Mouse (Mus musculus): ENCODE data around the gene Hic1. TPM values are rescaled to one million over a fixed set of nuclear protein-coding genes. Genes with fewer than 3 reads are reported as not detected.

Hic1 gene
- polyA plus RNA-seq, 1 experiment from 2014 or later, result 1.8 TPM

DNA sequence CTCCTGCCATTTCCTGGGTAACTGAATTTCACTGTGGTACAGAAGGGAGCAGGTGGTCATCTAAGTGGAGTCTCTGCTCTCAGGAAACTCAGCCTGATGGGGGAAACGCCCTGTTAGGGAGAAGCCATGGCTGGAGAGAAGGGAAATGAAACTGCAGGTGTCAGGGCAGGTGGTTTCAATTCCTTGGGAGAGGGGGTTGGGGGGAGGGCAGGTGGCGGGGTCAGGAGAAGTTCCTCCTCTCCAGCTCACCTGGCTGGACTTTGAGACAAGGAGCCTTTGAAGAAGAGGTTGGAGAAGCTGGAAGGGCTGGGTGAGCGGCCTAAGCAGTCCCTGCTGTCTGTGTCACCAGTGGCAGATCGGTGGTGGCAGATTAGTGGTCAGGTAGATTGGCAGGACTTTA, 37.0 kb upstream of the Hic1 start:
- ATAC-seq, result no peak
- H3K4me3 ChIP-seq (ENCODE audit: low read depth, low read length), result no peak overlapping the region
- 83% methylated on average over 4 of the region's 4 CpGs for WGBS
- no peaks in the 10 kb centered on the region for H3K9me3 ChIP-seq (replicated peaks; ENCODE audit: control insufficient read depth, low read length, poor library complexity, severe bottlenecking)
- no peak overlapping the region for H3K4me2 ChIP-seq (ENCODE audit: low read length)
- no peaks in the 10 kb centered on the region for H3K27me3 ChIP-seq (ENCODE audit: control insufficient read depth, insufficient read depth, low read depth, low read length)
- peaks cover 44% of the 10 kb centered on the region for H3K4me1 ChIP-seq (ENCODE audit: control insufficient read depth, insufficient read depth, low read length)
- no peaks in the 10 kb centered on the region for H3K36me3 ChIP-seq (ENCODE audit: control insufficient read depth, insufficient read depth, low read length)
- no peak overlapping the region for H3K9ac ChIP-seq (ENCODE audit: low read depth, low read length)
- no peak overlapping the region for H3K27ac ChIP-seq (ENCODE audit: low read length)

- Histone ChIP-seq H3K27ac (ENCODE audit: low read length) (peak overlapping the region; percentile 33; the same call in 1 of the 2 replicates), H3K9ac (ENCODE audit: low read depth, low read length) (no peak overlapping the region), H3K36me3 (ENCODE audit: control insufficient read depth, insufficient read depth, low read length) (no peaks in the 10 kb centered on the region), H3K4me3 (ENCODE audit: low read depth, low read length) (no peak overlapping the region), H3K27me3 (ENCODE audit: control insufficient read depth, insufficient read depth, low read depth, low read length) (no peaks in the 10 kb centered on the region), H3K9me3 (replicated peaks; ENCODE audit: control insufficient read depth, low read length, poor library complexity, severe bottlenecking) (no peaks in the 10 kb centered on the region), H3K4me2 (ENCODE audit: low read length) (no peak overlapping the region), H3K4me1 (ENCODE audit: control insufficient read depth, insufficient read depth, low read length) (peaks cover 29% of the 10 kb centered on the region)
- WGBS, result 32% methylated on average over 9 of the region's 9 CpGs
- peak; percentile 60; the same call in 1 of the 2 replicates for ATAC-seq
Measured at GRCm38 (mm10) chr11:75204472-75204871, 35.2 kb upstream of the Hic1 start.

DNA sequence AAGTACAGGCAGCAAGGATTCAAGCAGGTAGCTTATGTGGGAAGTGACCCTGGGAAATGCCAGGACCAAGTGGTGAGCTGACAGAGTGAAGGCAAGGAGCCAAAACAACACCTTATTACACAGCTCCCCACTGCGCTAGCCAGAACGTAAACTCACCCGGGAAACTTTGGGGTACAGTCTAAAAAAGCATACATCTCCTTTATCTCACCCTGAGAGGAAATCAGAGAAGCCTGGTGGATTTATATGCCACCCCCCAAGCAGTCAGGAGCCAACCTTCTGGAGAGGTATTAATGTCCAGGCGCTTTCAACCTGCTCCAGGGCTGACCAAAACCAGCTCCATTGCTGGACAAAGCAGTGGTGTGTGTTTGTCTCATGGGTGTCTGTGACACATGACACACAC, 34.6 kb upstream of the Hic1 start:
- no peaks in the 10 kb centered on the region for H3K27me3 ChIP-seq (ENCODE audit: control insufficient read depth, insufficient read depth, low read depth, low read length)
- no peaks in the 10 kb centered on the region for H3K36me3 ChIP-seq (ENCODE audit: control insufficient read depth, insufficient read depth, low read length)
- no peak overlapping the region for H3K27ac ChIP-seq (ENCODE audit: low read length)
- no peak overlapping the region for H3K4me3 ChIP-seq (ENCODE audit: low read depth, low read length)
- no peak for ATAC-seq
- H3K4me1 ChIP-seq (ENCODE audit: control insufficient read depth, insufficient read depth, low read length), result peaks cover 25% of the 10 kb centered on the region
- H3K9me3 ChIP-seq (replicated peaks; ENCODE audit: control insufficient read depth, low read length, poor library complexity, severe bottlenecking), result no peaks in the 10 kb centered on the region
- H3K9ac ChIP-seq (ENCODE audit: low read depth, low read length), result no peak overlapping the region
- no peak overlapping the region for H3K4me2 ChIP-seq (ENCODE audit: low read length)
- WGBS, result 86% methylated on average over 4 of the region's 4 CpGs

- Histone ChIP-seq H3K4me3 (ENCODE audit: low read depth, low read length) (no peak overlapping the region), H3K4me1 (ENCODE audit: control insufficient read depth, insufficient read depth, low read length) (peaks cover 29% of the 10 kb centered on the region), H3K9me3 (replicated peaks; ENCODE audit: control insufficient read depth, low read length, poor library complexity, severe bottlenecking) (no peaks in the 10 kb centered on the region), H3K36me3 (ENCODE audit: control insufficient read depth, insufficient read depth, low read length) (no peaks in the 10 kb centered on the region), H3K9ac (ENCODE audit: low read depth, low read length) (no peak overlapping the region), H3K4me2 (ENCODE audit: low read length) (no peak overlapping the region), H3K27ac (ENCODE audit: low read length) (no peak overlapping the region), H3K27me3 (ENCODE audit: control insufficient read depth, insufficient read depth, low read depth, low read length) (no peaks in the 10 kb centered on the region)
- WGBS, result 74% methylated on average over 8 of the region's 8 CpGs
- ATAC-seq, result no peak
Measured at GRCm38 (mm10) chr11:75201721-75202120, 32.4 kb upstream of the Hic1 start.

DNA sequence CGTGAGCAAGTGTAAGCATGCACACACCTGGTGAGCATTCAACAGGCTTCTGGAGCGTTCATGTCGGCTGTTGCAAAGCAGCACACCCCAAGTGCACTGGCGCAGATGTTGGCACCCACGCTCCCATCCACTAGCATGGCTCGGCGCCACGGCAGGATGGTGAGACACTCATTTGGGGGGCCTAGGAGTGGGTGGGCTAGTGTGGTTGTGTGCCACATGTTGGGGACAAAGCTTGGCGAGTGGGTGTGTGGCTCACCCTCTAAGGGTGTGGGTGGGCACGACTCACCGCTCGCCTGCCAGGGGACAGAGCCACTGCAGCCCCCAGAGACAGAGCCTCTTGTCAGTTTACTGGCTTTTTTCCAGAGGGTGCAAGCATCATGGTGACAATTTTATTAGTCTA, 31.6 kb upstream of the Hic1 start:
- 89% methylated on average over 12 of the region's 12 CpGs for WGBS
- Histone ChIP-seq H3K9me3 (replicated peaks; ENCODE audit: control insufficient read depth, low read length, poor library complexity, severe bottlenecking) (no peaks in the 10 kb centered on the region), H3K4me1 (ENCODE audit: control insufficient read depth, insufficient read depth, low read length) (peaks cover 37% of the 10 kb centered on the region), H3K4me3 (ENCODE audit: low read depth, low read length) (no peak overlapping the region), H3K27ac (ENCODE audit: low read length) (no peak overlapping the region), H3K4me2 (ENCODE audit: low read length) (no peak overlapping the region), H3K9ac (ENCODE audit: low read depth, low read length) (no peak overlapping the region), H3K27me3 (ENCODE audit: control insufficient read depth, insufficient read depth, low read depth, low read length) (no peaks in the 10 kb centered on the region), H3K36me3 (ENCODE audit: control insufficient read depth, insufficient read depth, low read length) (no peaks in the 10 kb centered on the region)
- no peak for ATAC-seq

DNA sequence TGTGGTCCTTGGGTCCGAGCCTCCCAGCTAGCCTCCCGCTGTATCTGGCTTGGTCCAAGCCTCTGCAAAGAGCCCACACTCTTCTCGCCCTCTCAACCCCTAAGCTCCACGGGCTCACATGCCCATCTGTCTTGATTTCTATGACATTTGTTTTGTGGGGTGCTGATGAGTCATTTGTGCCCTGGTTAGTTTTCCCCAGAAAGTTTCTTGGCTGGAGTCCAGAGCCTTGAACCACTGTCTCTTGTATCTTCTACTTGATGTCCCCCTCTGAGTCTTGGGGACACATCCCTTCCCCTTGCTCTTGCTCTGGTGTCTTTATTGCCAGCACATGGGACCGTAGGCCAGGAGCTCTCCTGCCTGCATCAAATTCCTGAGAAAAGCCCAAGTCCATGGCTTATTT, 30.6 kb upstream of the Hic1 start:
- 82% methylated on average over 5 of the region's 5 CpGs for WGBS
- H3K9me3 ChIP-seq (replicated peaks; ENCODE audit: control insufficient read depth, low read length, poor library complexity, severe bottlenecking), result no peaks in the 10 kb centered on the region
- no peak overlapping the region for H3K27ac ChIP-seq (ENCODE audit: low read length)
- H3K36me3 ChIP-seq (ENCODE audit: control insufficient read depth, insufficient read depth, low read length), result no peaks in the 10 kb centered on the region
- no peak overlapping the region for H3K9ac ChIP-seq (ENCODE audit: low read depth, low read length)
- H3K27me3 ChIP-seq (ENCODE audit: control insufficient read depth, insufficient read depth, low read depth, low read length), result no peaks in the 10 kb centered on the region
- no peak overlapping the region for H3K4me3 ChIP-seq (ENCODE audit: low read depth, low read length)
- peaks cover 42% of the 10 kb centered on the region for H3K4me1 ChIP-seq (ENCODE audit: control insufficient read depth, insufficient read depth, low read length)
- ATAC-seq, result no peak
- H3K4me2 ChIP-seq (ENCODE audit: low read length), result no peak overlapping the region

DNA sequence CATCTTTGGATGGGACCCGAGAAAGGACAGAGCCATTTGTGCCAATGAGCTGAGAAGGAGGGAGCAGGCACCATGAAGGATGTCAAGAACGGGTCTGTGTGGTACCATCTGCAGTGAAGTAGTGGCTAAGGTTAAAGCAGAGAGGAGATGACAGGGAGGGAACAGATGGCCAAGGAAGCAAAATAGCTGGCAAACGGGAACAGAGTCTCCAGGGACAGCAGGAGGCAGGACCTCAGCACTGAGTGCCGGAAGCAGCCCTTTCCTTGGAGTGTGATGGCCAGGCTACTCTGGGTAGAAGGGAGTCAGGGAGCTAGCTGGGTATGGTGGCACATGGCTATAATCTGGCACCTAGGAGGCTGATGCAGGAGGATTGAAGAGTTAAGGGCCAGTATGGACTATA, 29.5 kb upstream of the Hic1 start:
- no peaks in the 10 kb centered on the region for H3K36me3 ChIP-seq (ENCODE audit: control insufficient read depth, insufficient read depth, low read length)
- 58% methylated on average over 4 of the region's 4 CpGs for WGBS
- ATAC-seq, result no peak
- H3K4me1 ChIP-seq (ENCODE audit: control insufficient read depth, insufficient read depth, low read length), result peaks cover 34% of the 10 kb centered on the region
- H3K4me2 ChIP-seq (ENCODE audit: low read length), result no peak overlapping the region
- H3K9me3 ChIP-seq (replicated peaks; ENCODE audit: control insufficient read depth, low read length, poor library complexity, severe bottlenecking), result no peaks in the 10 kb centered on the region
- H3K27me3 ChIP-seq (ENCODE audit: control insufficient read depth, insufficient read depth, low read depth, low read length), result no peaks in the 10 kb centered on the region
- no peak overlapping the region for H3K27ac ChIP-seq (ENCODE audit: low read length)
- H3K9ac ChIP-seq (ENCODE audit: low read depth, low read length), result no peak overlapping the region
- H3K4me3 ChIP-seq (ENCODE audit: low read depth, low read length), result no peak overlapping the region

GRCm38 (mm10) chr11:75197956-75198355, 28.6 kb upstream of the Hic1 start:
- Histone ChIP-seq H3K9me3 (replicated peaks; ENCODE audit: control insufficient read depth, low read length, poor library complexity, severe bottlenecking) (no peaks in the 10 kb centered on the region), H3K4me3 (ENCODE audit: low read depth, low read length) (no peak overlapping the region), H3K9ac (ENCODE audit: low read depth, low read length) (no peak overlapping the region), H3K4me1 (ENCODE audit: control insufficient read depth, insufficient read depth, low read length) (peaks cover 26% of the 10 kb centered on the region), H3K36me3 (ENCODE audit: control insufficient read depth, insufficient read depth, low read length) (no peaks in the 10 kb centered on the region), H3K27me3 (ENCODE audit: control insufficient read depth, insufficient read depth, low read depth, low read length) (no peaks in the 10 kb centered on the region), H3K27ac (ENCODE audit: low read length) (no peak overlapping the region), H3K4me2 (ENCODE audit: low read length) (no peak overlapping the region)
- no peak for ATAC-seq
- WGBS, result 30% methylated on average over 7 of the region's 7 CpGs

DNA sequence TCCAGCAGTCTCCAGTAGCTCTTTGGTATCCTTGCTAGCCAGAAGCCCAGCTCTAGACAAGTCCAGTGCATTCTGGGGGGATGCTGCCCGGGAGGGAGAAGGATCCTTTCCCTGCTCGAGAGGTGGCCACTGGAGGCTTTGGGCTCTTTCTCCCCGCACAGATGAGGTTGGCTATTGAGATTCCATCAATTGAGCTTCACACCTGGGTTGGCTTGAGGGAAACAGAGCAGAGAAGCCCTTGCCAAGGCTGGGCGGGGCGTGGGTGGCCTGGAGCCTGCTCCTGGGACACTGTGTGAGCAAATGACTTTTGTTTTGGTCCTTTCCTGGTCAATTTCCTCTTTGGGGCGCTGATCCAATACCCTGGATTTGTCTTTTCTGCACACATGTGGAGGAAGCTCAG, 26.8 kb upstream of the Hic1 start:
- Histone ChIP-seq H3K27me3 (ENCODE audit: control insufficient read depth, insufficient read depth, low read depth, low read length) (no peaks in the 10 kb centered on the region), H3K9me3 (replicated peaks; ENCODE audit: control insufficient read depth, low read length, poor library complexity, severe bottlenecking) (no peaks in the 10 kb centered on the region), H3K9ac (ENCODE audit: low read depth, low read length) (peak overlapping the region; percentile 59), H3K27ac (ENCODE audit: low read length) (peak overlapping the region; percentile 74), H3K4me3 (ENCODE audit: low read depth, low read length) (peak overlapping the region; percentile 64), H3K4me2 (ENCODE audit: low read length) (peak overlapping the region; percentile 57), H3K4me1 (ENCODE audit: control insufficient read depth, insufficient read depth, low read length) (peaks cover 24% of the 10 kb centered on the region), H3K36me3 (ENCODE audit: control insufficient read depth, insufficient read depth, low read length) (no peaks in the 10 kb centered on the region)
- 58% methylated on average over 6 of the region's 6 CpGs for WGBS
- no peak for ATAC-seq
